Mouse (Mus musculus) testis, adult 2 months (tissue): Measurements from ENCODE around the gene Sass6. TPM values are rescaled to one million over a fixed set of nuclear protein-coding genes. Genes with fewer than 3 reads are reported as not detected.
A peak's percentile ranks its signal among the peaks of the same experiment; 100 is the strongest.
"Not testable (repeated sequence)": the region's sequence is repeated elsewhere in the genome, so short reads cannot be mapped to it uniquely, and the experiment has no call there.

Source experiments
- H3K27ac ChIP-seq: fragments of 200-500 bp; 2 replicates; pipeline ENCODE4 v1.5.1; 2012; ENCODE audit warnings: low read depth, low read length; ENCODE audit not compliant: control insufficient read depth, insufficient read depth
- H3K27me3 ChIP-seq: fragments of 200-500 bp; 2 replicates; pipeline ENCODE4 v1.6.1; 2012; ENCODE audit warnings: mild to moderate bottlenecking, low read length, moderate library complexity; ENCODE audit not compliant: control insufficient read depth, insufficient read depth
- H3K36me3 ChIP-seq: fragments of 200-500 bp; 2 replicates; pipeline ENCODE4 v1.6.1; 2012; ENCODE audit warnings: mild to moderate bottlenecking, low read length; ENCODE audit not compliant: control insufficient read depth, insufficient read depth
- H3K4me1 ChIP-seq: fragments of 200-500 bp; 2 replicates; pipeline ENCODE4 v1.6.1; 2012; ENCODE audit warnings: low read length; ENCODE audit not compliant: control insufficient read depth, insufficient read depth
- H3K4me3 ChIP-seq: fragments of 200-500 bp; 2 replicates; pipeline ENCODE4 v1.5.1; 2012; ENCODE audit warnings: low read depth, mild to moderate bottlenecking, low read length, moderate library complexity, mixed read lengths; ENCODE audit not compliant: control insufficient read depth
- CTCF ChIP-seq: fragments of 200-500 bp; IDR thresholded peaks from 2 replicates; pipeline ENCODE4 v1.5.1; 2012; ENCODE audit warnings: low read depth, mild to moderate bottlenecking, inconsistent platforms, low read length, moderate library complexity; ENCODE audit not compliant: control insufficient read depth, insufficient read depth, insufficient replicate concordance
- POLR2A ChIP-seq: fragments of 200-500 bp; IDR thresholded peaks from 2 replicates; pipeline ENCODE4 v1.6.1; 2012; ENCODE audit warnings: low read depth, mild to moderate bottlenecking, inconsistent platforms, low read length, moderate library complexity; ENCODE audit not compliant: control insufficient read depth
- polyA plus RNA-seq: library from polyadenylated mRNA; depleted of rRNA; stranded (reverse); fragments of >200 nt; gene quantifications from 2 replicates; pipeline ENCODE4 v1.2.3, GENCODE M21; 2012

Sass6 gene
- polyA plus RNA-seq, 1 experiment, result 22.8 TPM

GRCm38 (mm10) chr3:116642373-116642772 is 47.6 kb downstream of the Sass6 start:
- no peaks in the 10 kb centered on the region for H3K4me1 ChIP-seq
- no peak overlapping the region for H3K4me3 ChIP-seq
- H3K36me3 ChIP-seq, result peaks cover 7% of the 10 kb centered on the region
- no peak for TF ChIP-seq POLR2A
- no peak for TF ChIP-seq CTCF
- no peaks in the 10 kb centered on the region for H3K27me3 ChIP-seq
- no peak overlapping the region for H3K27ac ChIP-seq

- Histone ChIP-seq H3K27me3 (no peaks in the 10 kb centered on the region), H3K27ac (no peak overlapping the region), H3K36me3 (peaks cover 2% of the 10 kb centered on the region; the same call in 1 of the 2 replicates), H3K4me1 (no peaks in the 10 kb centered on the region; the same call in 1 of the 2 replicates), H3K4me3 (peak overlapping the region; percentile 61; the same call in 1 of the 2 replicates)
- TF ChIP-seq POLR2A, result no peak
- TF ChIP-seq CTCF, result no peak
Measured at GRCm38 (mm10) chr3:116646387-116646786, 51.6 kb downstream of the Sass6 start.

- Histone ChIP-seq H3K4me3 (no peak overlapping the region), H3K4me1 (no peaks in the 10 kb centered on the region; the same call in 1 of the 2 replicates), H3K27ac (no peak overlapping the region), H3K36me3 (peaks cover 1% of the 10 kb centered on the region; the same call in 1 of the 2 replicates), H3K27me3 (no peaks in the 10 kb centered on the region)
- TF ChIP-seq CTCF (no peak), POLR2A (no peak)
Measured at GRCm38 (mm10) chr3:116648805-116649204, 54.0 kb downstream of the Sass6 start.

- H3K36me3 ChIP-seq, result no peaks in the 10 kb centered on the region
- TF ChIP-seq POLR2A (no peak), CTCF (no peak)
Measured at GRCm38 (mm10) chr3:116650698-116651097, 55.9 kb downstream of the Sass6 start.

GRCm38 (mm10) chr3:116652033-116652446 is 57.3 kb downstream of the Sass6 start:
- Histone ChIP-seq H3K4me1 (no peaks in the 10 kb centered on the region; the same call in 1 of the 2 replicates), H3K27ac (no peak overlapping the region; the same call in 1 of the 2 replicates), H3K27me3 (no peaks in the 10 kb centered on the region), H3K36me3 (no peaks in the 10 kb centered on the region), H3K4me3 (no peak overlapping the region)
- TF ChIP-seq CTCF, result no peak
- no peak for TF ChIP-seq POLR2A

More at GRCm38 (mm10) chr3:116650698-116651097, 55.9 kb downstream of the Sass6 start:
- no peaks in the 10 kb centered on the region; the same call in 1 of the 2 replicates for H3K4me1 ChIP-seq
- no peak overlapping the region for H3K4me3 ChIP-seq
- no peak overlapping the region for H3K27ac ChIP-seq
- H3K27me3 ChIP-seq, result no peaks in the 10 kb centered on the region

- Histone ChIP-seq H3K27me3 (no peaks in the 10 kb centered on the region), H3K27ac (no peak overlapping the region), H3K4me1 (no peaks in the 10 kb centered on the region; the same call in 1 of the 2 replicates), H3K36me3 (no peaks in the 10 kb centered on the region), H3K4me3 (no peak overlapping the region)
- TF ChIP-seq CTCF (no peak), POLR2A (no peak)
Measured at GRCm38 (mm10) chr3:116653278-116653945, 58.6 kb downstream of the Sass6 start.

GRCm38 (mm10) chr3:116654051-116654450 is 59.3 kb downstream of the Sass6 start:
- H3K4me1 ChIP-seq, H3K27me3 ChIP-seq, H3K4me3 ChIP-seq, H3K27ac ChIP-seq, H3K36me3 ChIP-seq: not testable (repeated sequence)
